Mouse (Mus musculus): ENCODE data around the gene Tsc22d3. TPM values are rescaled to one million over a fixed set of nuclear protein-coding genes. Genes with fewer than 3 reads are reported as not detected.

The Tsc22d3 gene
- 100 to 1,000 TPM; 140 to 205 TPM for total RNA-seq (2021)
- polyA plus RNA-seq (2012; rRNA removed), result 108 and 133 TPM in 2 replicates
- long read RNA-seq, transcript Tsc22d3-202 (3 exons, 1,790 nt), result minor isoform, 8 of 254 reads
- long read RNA-seq, transcript Tsc22d3-201 (3 exons, 1,974 nt), result major isoform, 170 of 254 reads
- long read RNA-seq, partial matches to known transcripts, result 1 of 254 reads
- long read RNA-seq, other reads (novel, unspliced or antisense), result 74 of 254 reads

- intact Hi-C loops (cut with DNase I), result loop anchor here (1.0 to 5.0 kb wide), 2 partner anchors 109 to 122 kb away; no protein-coding TSS in a partner anchor
- TF ChIP-seq CTCF (IDR thresholded peaks at IDR 0.05), result peak; percentile 85
- TF ChIP-seq POLR2A (IDR thresholded peaks at IDR 0.05; ENCODE audit: insufficient read depth, low read depth, low read length), result no peak
- TF ChIP-seq EP300 (IDR thresholded peaks at IDR 0.05; ENCODE audit: insufficient read depth, low read depth, low read length), result peak; percentile 61; the same call in 1 of the 2 replicates
- Histone ChIP-seq H3K27ac (peak within 1 kb of the TSS; percentile 72), H3K79me2 (replicated peaks; ENCODE audit: control insufficient read depth, insufficient read depth, low read length) (no peaks in the 10 kb centered on the region), H3K27me3 (ENCODE audit: control insufficient read depth, insufficient read depth, low read length) (no peaks in the 10 kb centered on the region), H3K36me3 (ENCODE audit: control insufficient read depth, insufficient read depth, low read length) (no peaks in the 10 kb centered on the region), H3K9ac (ENCODE audit: low read depth, low read length) (peak within 1 kb of the TSS; percentile 95), H3K4me1 (ENCODE audit: control insufficient read depth, insufficient read depth, low read length) (no peaks in the 10 kb centered on the region; the same call in 1 of the 2 replicates), H3K4me3 (peak within 1 kb of the TSS; percentile 55)
- peak; percentile 56 to 65 for DNase-seq
- WGBS, result 18% methylated on average over 28 of the region's 28 CpGs
Observed at GRCm38 (mm10) chrX:140600410-140601109, at the start of gene Tsc22d3. Gene Tsc22d3 (minus strand): TSS chrX:140600659.

GRCm38 (mm10) chrX:140639592-140639991, 39.1 kb upstream of the Tsc22d3 start:
- Histone ChIP-seq H3K79me2 (replicated peaks; ENCODE audit: control insufficient read depth, insufficient read depth, low read length) (no peaks in the 10 kb centered on the region), H3K27ac (no peak overlapping the region), H3K27me3 (ENCODE audit: control insufficient read depth, insufficient read depth, low read length) (no peaks in the 10 kb centered on the region), H3K4me3 (no peak overlapping the region), H3K9ac (ENCODE audit: low read depth, low read length) (no peak overlapping the region), H3K4me1 (ENCODE audit: control insufficient read depth, insufficient read depth, low read length) (no peaks in the 10 kb centered on the region), H3K36me3 (ENCODE audit: control insufficient read depth, insufficient read depth, low read length) (no peaks in the 10 kb centered on the region)
- TF ChIP-seq CTCF (IDR thresholded peaks at IDR 0.05) (peak; percentile 51), POLR2A (IDR thresholded peaks at IDR 0.05; ENCODE audit: insufficient read depth, low read depth, low read length) (no peak), EP300 (IDR thresholded peaks at IDR 0.05; ENCODE audit: insufficient read depth, low read depth, low read length) (no peak)
- no peak for DNase-seq
- intact Hi-C loops (cut with DNase I), result no loop called here
- WGBS, result 68% methylated on average over 2 of the region's 2 CpGs

GRCm38 (mm10) chrX:140638028-140638427, 37.6 kb upstream of the Tsc22d3 start:
- 76% methylated on average over 5 of the region's 5 CpGs for WGBS
- no peak overlapping the region for H3K27ac ChIP-seq

GRCm38 (mm10) chrX:140624875-140625594, 24.6 kb upstream of the Tsc22d3 start:
- Histone ChIP-seq H3K4me1 (ENCODE audit: control insufficient read depth, insufficient read depth, low read length) (no peaks in the 10 kb centered on the region), H3K36me3 (ENCODE audit: control insufficient read depth, insufficient read depth, low read length) (no peaks in the 10 kb centered on the region), H3K79me2 (replicated peaks; ENCODE audit: control insufficient read depth, insufficient read depth, low read length) (no peaks in the 10 kb centered on the region), H3K9ac (ENCODE audit: low read depth, low read length) (no peak overlapping the region), H3K27ac (no peak overlapping the region), H3K27me3 (ENCODE audit: control insufficient read depth, insufficient read depth, low read length) (no peaks in the 10 kb centered on the region), H3K4me3 (no peak overlapping the region)
- TF ChIP-seq CTCF (IDR thresholded peaks at IDR 0.05) (no peak), EP300 (IDR thresholded peaks at IDR 0.05; ENCODE audit: insufficient read depth, low read depth, low read length) (no peak), POLR2A (IDR thresholded peaks at IDR 0.05; ENCODE audit: insufficient read depth, low read depth, low read length) (no peak)
- intact Hi-C loops (cut with DNase I), result no loop called here
- DNase-seq, result no peak
- 51% methylated on average over 12 of the region's 12 CpGs for WGBS

More at GRCm38 (mm10) chrX:140638028-140638427, 37.6 kb upstream of the Tsc22d3 start:
- no peak for DNase-seq
- intact Hi-C loops (cut with DNase I), result no loop called here
- H3K4me1 ChIP-seq (ENCODE audit: control insufficient read depth, insufficient read depth, low read length), result no peaks in the 10 kb centered on the region
- no peak overlapping the region for H3K4me3 ChIP-seq
- no peak for TF ChIP-seq POLR2A (IDR thresholded peaks at IDR 0.05; ENCODE audit: insufficient read depth, low read depth, low read length)
- TF ChIP-seq CTCF (IDR thresholded peaks at IDR 0.05), result no peak
- TF ChIP-seq EP300 (IDR thresholded peaks at IDR 0.05; ENCODE audit: insufficient read depth, low read depth, low read length), result no peak
- H3K27me3 ChIP-seq (ENCODE audit: control insufficient read depth, insufficient read depth, low read length), result no peaks in the 10 kb centered on the region
- H3K36me3 ChIP-seq (ENCODE audit: control insufficient read depth, insufficient read depth, low read length), result no peaks in the 10 kb centered on the region
- H3K79me2 ChIP-seq (replicated peaks; ENCODE audit: control insufficient read depth, insufficient read depth, low read length), result no peaks in the 10 kb centered on the region
- H3K9ac ChIP-seq (ENCODE audit: low read depth, low read length), result no peak overlapping the region

- no peaks in the 10 kb centered on the region for H3K79me2 ChIP-seq (replicated peaks; ENCODE audit: control insufficient read depth, insufficient read depth, low read length)
Observed at GRCm38 (mm10) chrX:140609938-140610337, 9.5 kb upstream of the Tsc22d3 start.

More at GRCm38 (mm10) chrX:140609938-140610337, 9.5 kb upstream of the Tsc22d3 start:
- intact Hi-C loops (cut with DNase I), result loop anchor here (5.0 kb wide), 1 partner anchor 52 kb away; the partner anchor contains the start of gene Mid2
- Histone ChIP-seq H3K4me1 (ENCODE audit: control insufficient read depth, insufficient read depth, low read length) (no peaks in the 10 kb centered on the region), H3K4me3 (no peak overlapping the region), H3K9ac (ENCODE audit: low read depth, low read length) (no peak overlapping the region), H3K27me3 (ENCODE audit: control insufficient read depth, insufficient read depth, low read length) (no peaks in the 10 kb centered on the region), H3K27ac (no peak overlapping the region), H3K36me3 (ENCODE audit: control insufficient read depth, insufficient read depth, low read length) (no peaks in the 10 kb centered on the region)
- WGBS, result 51% methylated on average over 4 of the region's 4 CpGs
- TF ChIP-seq EP300 (IDR thresholded peaks at IDR 0.05; ENCODE audit: insufficient read depth, low read depth, low read length), result no peak
- no peak for TF ChIP-seq CTCF (IDR thresholded peaks at IDR 0.05)
- no peak for TF ChIP-seq POLR2A (IDR thresholded peaks at IDR 0.05; ENCODE audit: insufficient read depth, low read depth, low read length)
- no peak for DNase-seq
